22 mouse cellular contexts compared by ENCODE assay signal in genomic region chr2:109746223-109746622, GRCm38 (mm10).
A peak's percentile ranks its signal among the peaks of the same experiment; 100 is the strongest.
DNase-seq lines count a peak whose midpoint lies in the region; ATAC-seq and TF ChIP-seq lines count a peak whose summit lies in the region.
"Had no signal": no experiment of that assay in that cellular context is flagged by ENCODE, and none has a peak within 500 bp of the region (broad histone marks: within the 10 kb centered on the region; RNA-seq: fewer than 3 reads in every experiment).

No protein-coding gene starts in this region.

- no peak for TF ChIP-seq CTCF in brain, embryonic 14.5 days (IDR thresholded peaks at IDR 0.05; ENCODE audit: borderline replicate concordance, extremely low read depth, insufficient read depth, insufficient read length)

- no peaks in the 10 kb centered on the region for H3K4me1 ChIP-seq in embryonic facial prominence, embryonic 11.5 days (ENCODE audit: control insufficient read depth, insufficient read depth, low read length)
- peaks cover 10% of the 10 kb centered on the region; the same call in 1 of the 2 replicates for H3K4me1 ChIP-seq in embryonic facial prominence, embryonic 10.5 days
- H3K4me1 ChIP-seq in limb, embryonic 12.5 days (replicated peaks): peaks cover 18% of the 10 kb centered on the region
- H3K4me1 ChIP-seq: embryonic facial prominence, embryonic 12.5 days; embryonic facial prominence, embryonic 15.5 days; hindbrain, embryonic 15.5 days had no signal

- no peak overlapping the region for H3K9ac ChIP-seq in embryonic facial prominence, embryonic 11.5 days (replicated peaks; ENCODE audit: low read length)
- H3K9ac ChIP-seq in limb, embryonic 12.5 days (replicated peaks): no peak overlapping the region
- H3K9ac ChIP-seq: embryonic facial prominence, embryonic 12.5 days; embryonic facial prominence, embryonic 15.5 days; forebrain, postnatal 0 days; hindbrain, embryonic 12.5 days; hindbrain, embryonic 15.5 days had no signal

- H3K27ac ChIP-seq in embryonic facial prominence, embryonic 11.5 days (replicated peaks; ENCODE audit: low read depth, low read length): no peak overlapping the region
- no peak overlapping the region for H3K27ac ChIP-seq in embryonic facial prominence, embryonic 10.5 days (replicated peaks)
- no peak overlapping the region for H3K27ac ChIP-seq in limb, embryonic 12.5 days
- H3K27ac ChIP-seq: embryonic facial prominence, embryonic 12.5 days; embryonic facial prominence, embryonic 15.5 days; hindbrain, embryonic 12.5 days; hindbrain, embryonic 15.5 days had no signal

- H3K4me2 ChIP-seq in embryonic facial prominence, embryonic 11.5 days (ENCODE audit: low read depth, low read length): no peak overlapping the region
- H3K4me2 ChIP-seq in limb, embryonic 12.5 days: no peak overlapping the region
- H3K4me2 ChIP-seq: embryonic facial prominence, embryonic 12.5 days; embryonic facial prominence, embryonic 15.5 days; heart, embryonic 11.5 days; hindbrain, embryonic 12.5 days; hindbrain, embryonic 15.5 days had no signal

- DNase-seq in embryonic facial prominence, embryonic 11.5 days (ENCODE audit: low spot score): no peak
- DNase-seq in embryonic facial prominence, embryonic 10.5 days (ENCODE audit: low spot score): no peak
- DNase-seq in brain, embryonic 14.5 days (ENCODE audit: low read depth): peak; percentile 12
- no peak for DNase-seq in gastrocnemius, postnatal 14 days
- DNase-seq in cerebellum, adult 8-10 months: no peak
- DNase-seq: adrenal gland, adult 8-10 months; adrenal gland, postnatal 25 days; cerebellum, adult 18-20 months; cerebellum, adult 9-11 months; cerebellum, postnatal 25 days; forebrain, postnatal 0 days; gastrocnemius, postnatal 36 days; kidney, adult 11 months had no signal

- WGBS in embryonic facial prominence, embryonic 11.5 days: 7% methylated on average over 1 of the region's 1 CpGs
- WGBS in embryonic facial prominence, embryonic 10.5 days: 5% methylated on average over 1 of the region's 1 CpGs
- 0% methylated on average over 1 of the region's 1 CpGs for WGBS in limb, embryonic 12.5 days

- intact Hi-C loops in gastrocnemius, postnatal 14 days (cut with DNase I; ENCODE audit: low total_unique reads): no loop called here

- no peaks in the 10 kb centered on the region for H3K9me3 ChIP-seq in embryonic facial prominence, embryonic 11.5 days (replicated peaks; ENCODE audit: control insufficient read depth, low read length)
- no peaks in the 10 kb centered on the region for H3K9me3 ChIP-seq in embryonic facial prominence, embryonic 10.5 days
- no peaks in the 10 kb centered on the region for H3K9me3 ChIP-seq in limb, embryonic 12.5 days
- H3K9me3 ChIP-seq: embryonic facial prominence, embryonic 12.5 days; embryonic facial prominence, embryonic 15.5 days; hindbrain, embryonic 12.5 days; hindbrain, embryonic 15.5 days had no signal

- H3K27me3 ChIP-seq in embryonic facial prominence, embryonic 11.5 days (ENCODE audit: control insufficient read depth, insufficient read depth, low read length): no peaks in the 10 kb centered on the region
- no peaks in the 10 kb centered on the region for H3K27me3 ChIP-seq in embryonic facial prominence, embryonic 10.5 days (replicated peaks; ENCODE audit: low read depth, poor library complexity, severe bottlenecking)
- H3K27me3 ChIP-seq in limb, embryonic 12.5 days: peaks cover 4% of the 10 kb centered on the region; the same call in 1 of the 2 replicates
- H3K27me3 ChIP-seq: embryonic facial prominence, embryonic 12.5 days; embryonic facial prominence, embryonic 15.5 days; hindbrain, embryonic 12.5 days; hindbrain, embryonic 15.5 days had no signal

- no peak overlapping the region for H3K4me3 ChIP-seq in embryonic facial prominence, embryonic 11.5 days (ENCODE audit: low read depth, low read length)
- no peak overlapping the region for H3K4me3 ChIP-seq in embryonic facial prominence, embryonic 10.5 days
- no peak overlapping the region for H3K4me3 ChIP-seq in limb, embryonic 12.5 days (replicated peaks)
- H3K4me3 ChIP-seq: embryonic facial prominence, embryonic 12.5 days; embryonic facial prominence, embryonic 15.5 days; hindbrain, embryonic 12.5 days; hindbrain, embryonic 15.5 days had no signal

- TF ChIP-seq POLR2A in brain, embryonic 14.5 days (IDR thresholded peaks at IDR 0.05; ENCODE audit: borderline replicate concordance, extremely low read depth, insufficient read depth, insufficient read length, poor library complexity, severe bottlenecking): no peak

- ATAC-seq in embryonic facial prominence, embryonic 11.5 days (replicated peaks; ENCODE audit: insufficient number of reproducible peaks, low FRiP score, low TSS enrichment, low read depth): 0 out of 2 replicates have a peak, but pooled peaks have one; percentile 64
- ATAC-seq in limb, embryonic 12.5 days (ENCODE audit: insufficient number of reproducible peaks, insufficient read depth, low FRiP score, low TSS enrichment, low read depth): peak; percentile 29; the same call in 1 of the 2 replicates
- ATAC-seq: activated CD4-positive, CD25-positive, alpha-beta regulatory T cell, adult 4 months; CD4-positive, CD25-positive, alpha-beta regulatory T cell, adult 4 months; forebrain, embryonic 14.5 days; forebrain, postnatal 0 days had no signal

- H3K36me3 ChIP-seq in embryonic facial prominence, embryonic 11.5 days (replicated peaks; ENCODE audit: control insufficient read depth, insufficient read depth, low read depth, low read length): no peaks in the 10 kb centered on the region
- no peaks in the 10 kb centered on the region for H3K36me3 ChIP-seq in embryonic facial prominence, embryonic 10.5 days (replicated peaks)
- H3K36me3 ChIP-seq in limb, embryonic 12.5 days: no peaks in the 10 kb centered on the region
- H3K36me3 ChIP-seq: embryonic facial prominence, embryonic 12.5 days; embryonic facial prominence, embryonic 15.5 days; hindbrain, embryonic 12.5 days; hindbrain, embryonic 15.5 days had no signal
